In genomic region chr15:101316279-101316912, GRCm38 (mm10) we compare ENCODE assay signal across 9 mouse cellular contexts. TPM values are rescaled to one million over a fixed set of nuclear protein-coding genes. Genes with fewer than 3 reads are reported as not detected.
DNase-seq lines count a peak whose midpoint lies in the region; ATAC-seq and TF ChIP-seq lines count a peak whose summit lies in the region.
"Had no signal": no experiment of that assay in that cellular context is flagged by ENCODE, and none has a peak within 500 bp of the region (broad histone marks: within the 10 kb centered on the region; RNA-seq: fewer than 3 reads in every experiment).

No protein-coding gene starts in this region.

- H3K4me3 ChIP-seq in testis, adult 2 months (ENCODE audit: control insufficient read depth, low read depth, low read length), result no peak overlapping the region
- H3K4me3 ChIP-seq in liver, embryonic 13.5 days (replicated peaks), result peak overlapping the region; percentile 32

- DNase-seq in heart, adult 11 months, result peak; percentile 94
- no peak for DNase-seq in heart, postnatal 14 days
- no peak for DNase-seq in testis, postnatal 10 days (ENCODE audit: low spot score)
- DNase-seq in liver, embryonic 13.5 days, result no peak
- no peak for DNase-seq in right cerebral cortex, postnatal 10 days (ENCODE audit: low spot score in 2 of 2)
- DNase-seq in spleen, postnatal 10 days (ENCODE audit: low spot score in 2 of 2), result no peak
- DNase-seq in left cerebral cortex, postnatal 4 days, result no peak

- no peak for TF ChIP-seq POLR2A in testis, adult 2 months (IDR thresholded peaks at IDR 0.05; ENCODE audit: control insufficient read depth, low read depth, low read length)

- 0 out of 2 replicates have a peak overlapping the region, but pooled peaks have one; percentile 4 for H3K9ac ChIP-seq in liver, embryonic 13.5 days

- H3K36me3 ChIP-seq in testis, adult 2 months (ENCODE audit: control insufficient read depth, insufficient read depth, low read length), result no peaks in the 10 kb centered on the region
- H3K36me3 ChIP-seq in liver, embryonic 13.5 days, result no peaks in the 10 kb centered on the region

- no peak for ATAC-seq in liver, embryonic 13.5 days (ENCODE audit: low read depth)

- TF ChIP-seq CTCF in testis, adult 2 months (IDR thresholded peaks at IDR 0.05; ENCODE audit: control insufficient read depth, insufficient read depth, insufficient replicate concordance, low read depth, low read length), result no peak

- no peaks in the 10 kb centered on the region for H3K9me3 ChIP-seq in liver, embryonic 13.5 days (replicated peaks)

- no peaks in the 10 kb centered on the region for H3K27me3 ChIP-seq in testis, adult 2 months (ENCODE audit: control insufficient read depth, insufficient read depth, low read length)
- H3K27me3 ChIP-seq in liver, embryonic 13.5 days, result no peaks in the 10 kb centered on the region

- peaks cover 5% of the 10 kb centered on the region for H3K4me1 ChIP-seq in testis, adult 2 months (ENCODE audit: control insufficient read depth, insufficient read depth, low read length)
- H3K4me1 ChIP-seq in liver, embryonic 13.5 days (replicated peaks), result peaks cover 36% of the 10 kb centered on the region

- H3K27ac ChIP-seq in testis, adult 2 months (ENCODE audit: control insufficient read depth, insufficient read depth, low read depth, low read length), result peak overlapping the region; percentile 22; the same call in 1 of the 2 replicates
- no peak overlapping the region for H3K27ac ChIP-seq in liver, embryonic 13.5 days

- intact Hi-C loops in heart, postnatal 14 days (cut with DNase I), result loop anchor here (5.0 kb wide), 1 partner anchor 94 kb away; the partner anchor contains the start of gene Grasp
- intact Hi-C loops in left cerebral cortex, postnatal 4 days (cut with DNase I), result loop anchor here (2.0 kb wide), 1 partner anchor 78 kb away; no protein-coding TSS in a partner anchor

- WGBS in liver, embryonic 13.5 days (ENCODE audit: insufficient replicate concordance), result 20% methylated on average over 13 of the region's 13 CpGs

- H3K4me2 ChIP-seq in liver, embryonic 13.5 days, result peak overlapping the region; percentile 40

RNA-seq across cellular contexts. Expression of gene 6030408B16Rik, which starts 23.4 kb away (rescaled TPM):
- total RNA-seq in heart, postnatal 14 days (2021), result 1 to 10 TPM; 1.7 to 1.8 TPM
- 8.5 and 10.4 TPM in 2 replicates for polyA plus RNA-seq in testis, adult 2 months (2012; rRNA removed)
- polyA plus RNA-seq in liver, embryonic 13.5 days (2015; fragmentation: Nextera tagmentation; extraction: Ambion mirVana), result 0.13 and 0.22 TPM in 2 replicates
- total RNA-seq in left cerebral cortex, postnatal 4 days (2021), result under 1 TPM in 1 of 2 experiments, not detected in 1; 0.56 TPM

RNA-seq across cellular contexts. Expression of gene Atg101, which starts 32.3 kb away (rescaled TPM):
- 10 to 100 TPM; 24.7 to 25.5 TPM for total RNA-seq in heart, postnatal 14 days (2021)
- 16.4 and 17.5 TPM in 2 replicates for polyA plus RNA-seq in testis, adult 2 months (2012; rRNA removed)
- polyA plus RNA-seq in liver, embryonic 13.5 days (2015; fragmentation: Nextera tagmentation; extraction: Ambion mirVana), result 29.6 and 31.7 TPM in 2 replicates
- total RNA-seq in left cerebral cortex, postnatal 4 days (2021), result 10 to 100 TPM; 36.5 to 37.1 TPM

RNA-seq across cellular contexts. Expression of gene Krt80, which starts 53.6 kb away (rescaled TPM):
- 1 to 10 TPM; 1.1 to 1.6 TPM for total RNA-seq in heart, postnatal 14 days (2021)
- polyA plus RNA-seq in testis, adult 2 months (2012; rRNA removed), result 0.32 and 0.42 TPM in 2 replicates
- polyA plus RNA-seq in liver, embryonic 13.5 days (2015; fragmentation: Nextera tagmentation; extraction: Ambion mirVana), result 0.10 TPM in 2 replicates
- under 1 TPM; 0.46 to 0.60 TPM for total RNA-seq in left cerebral cortex, postnatal 4 days (2021)
- polyA plus RNA-seq: limb, embryonic 11.5 days had no signal
